Mouse (Mus musculus): ENCODE measurements around the gene Usp5.

DNA sequence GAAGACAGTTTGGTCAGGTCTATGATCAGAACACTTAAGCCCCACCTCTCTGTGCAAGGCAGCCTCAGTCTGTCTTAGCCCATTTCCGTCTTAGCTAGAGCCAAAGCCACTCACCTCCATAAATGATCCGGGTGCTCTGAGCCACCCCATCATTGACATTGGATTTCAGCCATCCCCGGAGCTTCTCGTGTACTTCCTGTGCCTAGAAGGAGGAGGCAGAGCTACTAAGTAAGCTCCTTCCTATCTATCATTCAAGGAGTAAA, 17.9 kb downstream of the Usp5 start:
- TF ChIP-seq POLR2A (IDR thresholded peaks at IDR 0.05; ENCODE audit: borderline replicate concordance, extremely low read depth, insufficient read depth, insufficient read length, poor library complexity, severe bottlenecking) (no peak), CTCF (IDR thresholded peaks at IDR 0.05; ENCODE audit: borderline replicate concordance, extremely low read depth, insufficient read depth, insufficient read length) (no peak)

Data from brain, embryonic 14.5 days (tissue).